Mouse (Mus musculus): ENCODE results near the gene Tmc8.

- TF ChIP-seq FLI1 (IDR thresholded peaks at IDR 0.05; ENCODE audit: low read length) (no peak), GATA1 (IDR thresholded peaks at IDR 0.05; ENCODE audit: borderline replicate concordance, low read length) (no peak)
Observed at GRCm38 (mm10) chr11:117759267-117759666, 22.6 kb upstream of the Tmc8 start.

All from megakaryocyte, embryonic 14.5 days (primary cell).